Mouse (Mus musculus) gastrocnemius, postnatal 14 days (tissue): ENCODE results near the gene Gm10840. TPM values are rescaled to one million over a fixed set of nuclear protein-coding genes. Genes with fewer than 3 reads are reported as not detected.
"Not testable (repeated sequence)": the region's sequence is repeated elsewhere in the genome, so short reads cannot be mapped to it uniquely, and the experiment has no call there.

ENCODE experiments used
- DNase-seq: peaks from one replicate; pipeline ENCODE4 v3.0.0; 2021; ENCODE audit warnings: mixed read lengths
- intact Hi-C: fragments of 180-260 bp; cut with DNase I; formaldehyde crosslinking; loops from one replicate; pipeline ENCODE4 v1.15.1; 2025; ENCODE audit warnings: low total_unique reads
- long read RNA-seq, 2 experiments: library from polyadenylated mRNA; stranded (forward); transcript quantifications; one replicate each; pipeline ENCODE4 v2.0.0; 2021
- total RNA-seq, 2 experiments: library from RNA; stranded (reverse); gene quantifications; 2 replicates each; pipeline ENCODE4 v1.2.3; 2021

The Gm10840 gene
- total RNA-seq, result not detected
- long read RNA-seq, experiment 1, result 0 reads
- long read RNA-seq, experiment 2, result 0 reads

DNA sequence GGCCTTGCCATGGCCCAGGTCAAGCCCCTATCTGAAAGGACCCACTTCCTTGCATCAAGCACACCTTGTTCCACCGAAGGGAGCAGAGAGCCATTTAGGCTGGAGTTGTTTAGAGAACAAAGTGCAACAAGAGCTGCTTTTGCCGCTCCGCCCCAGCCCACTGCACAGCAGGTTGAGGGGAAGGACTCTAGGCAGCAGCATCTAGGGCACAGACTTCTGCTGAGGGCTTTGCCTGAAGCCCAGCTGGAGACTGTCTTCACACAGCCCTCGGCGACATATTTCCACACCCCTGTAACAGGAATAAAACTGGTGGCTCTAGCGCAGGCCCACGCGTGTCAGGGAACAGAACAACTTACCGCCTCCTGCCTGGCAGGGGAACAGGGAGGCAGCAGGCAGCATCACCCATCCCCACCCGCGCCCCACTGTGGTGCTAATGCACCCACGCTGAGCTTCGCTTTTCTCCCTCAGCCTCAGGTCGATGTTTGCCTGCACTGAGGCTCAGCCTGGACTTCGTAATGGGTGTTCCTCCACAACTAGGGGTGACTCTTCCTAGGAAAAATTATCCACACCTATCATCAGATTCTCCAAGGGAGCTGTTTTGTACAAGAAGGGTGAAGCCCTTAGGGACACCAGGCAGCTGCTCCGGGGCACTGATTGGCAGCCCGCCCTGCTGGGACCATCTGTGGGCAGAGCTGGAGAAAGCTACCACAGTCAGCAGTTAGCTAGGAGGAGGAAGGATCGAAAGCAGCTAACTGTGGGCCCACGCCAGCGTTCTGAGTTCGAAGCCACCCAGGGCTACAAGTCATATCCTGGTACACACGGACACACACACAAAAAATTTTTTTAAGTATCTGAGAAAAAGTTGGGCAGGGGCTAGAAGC is at the start of gene Gm10840, which contains the start of gene Limd2:
Gene Gm10840, plus strand, starts transcription at position 10 of the 881 bp plus-strand sequence.
Gene Limd2, minus strand, starts transcription at position 20 of the 881 bp plus-strand sequence.
- peak; percentile 52 for DNase-seq
- intact Hi-C loops, result no loop called here

DNA sequence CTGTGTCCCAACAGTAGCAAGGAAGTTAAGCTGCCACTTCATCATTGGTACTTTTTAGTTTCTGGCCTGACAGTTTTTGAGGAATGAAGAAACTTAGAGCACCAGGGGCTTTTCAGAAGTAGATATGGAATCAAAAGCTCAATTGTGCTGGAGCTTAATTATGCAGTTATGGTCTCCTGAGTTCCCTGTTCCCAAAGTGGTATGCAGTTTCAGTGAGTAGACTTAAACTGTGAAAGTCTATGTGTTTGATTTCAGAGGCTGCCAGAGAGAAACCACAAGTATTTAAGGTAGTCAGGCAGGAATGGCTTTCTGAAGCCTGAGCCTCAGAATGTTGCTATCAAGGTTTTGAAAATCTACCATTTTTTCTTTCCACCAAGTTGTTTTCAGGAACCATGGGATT is 49.0 kb upstream of the Gm10840 start:
- no peak for DNase-seq
- intact Hi-C loops, result no loop called here

DNA sequence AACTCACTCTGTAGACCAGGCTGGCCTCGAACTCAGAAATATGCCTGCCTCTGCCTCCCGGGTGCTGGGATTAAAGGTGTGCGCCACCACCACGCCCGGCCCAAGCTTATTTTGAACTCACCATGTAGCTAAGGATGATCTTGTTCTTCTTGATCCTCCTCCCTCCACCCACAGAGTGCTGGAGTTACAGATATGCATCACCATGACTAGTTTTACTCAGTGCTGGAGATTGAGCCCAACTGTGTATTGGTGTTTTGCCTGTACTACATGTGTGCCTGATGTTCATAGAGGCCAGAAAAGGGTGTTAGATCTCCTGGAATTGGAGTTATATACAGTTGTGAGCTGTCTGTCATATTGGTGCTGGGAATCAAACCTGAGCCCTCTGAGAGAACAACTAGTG is 38.4 kb upstream of the Gm10840 start:
- DNase-seq, result no peak
- intact Hi-C loops, result no loop called here

- intact Hi-C loops, result no loop called here
- peak; percentile 6 for DNase-seq
Observed at GRCm38 (mm10) chr11:106122736-106123135, 37.9 kb upstream of the Gm10840 start.

GRCm38 (mm10) chr11:106124784-106125183 is 35.9 kb upstream of the Gm10840 start:
- intact Hi-C loops, result no loop called here

DNA sequence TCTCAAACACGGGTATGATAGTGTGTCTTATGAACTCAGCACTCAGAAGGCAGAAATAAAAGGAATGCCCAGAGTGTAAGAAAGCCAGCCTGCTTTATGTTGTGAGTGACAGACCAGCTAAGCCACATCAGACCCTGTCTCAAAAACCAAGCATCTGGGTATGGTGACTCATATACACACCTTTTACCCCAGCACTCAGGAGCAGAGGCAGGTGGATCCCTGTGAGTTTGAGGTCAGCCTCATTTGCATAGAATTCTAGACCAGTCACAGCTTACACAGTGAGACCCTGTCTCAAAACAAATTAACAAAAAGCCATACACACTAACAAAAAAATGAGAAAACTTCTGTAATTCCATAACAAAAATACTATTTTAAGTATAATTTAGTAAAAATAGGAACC is 34.8 kb upstream of the Gm10840 start:
- intact Hi-C loops, result no loop called here
- DNase-seq, result no peak

More at GRCm38 (mm10) chr11:106124784-106125183, 35.9 kb upstream of the Gm10840 start:
- no peak for DNase-seq

GRCm38 (mm10) chr11:106126727-106127373 is 33.8 kb upstream of the Gm10840 start:
- intact Hi-C loops, result not testable (repeated sequence)

GRCm38 (mm10) chr11:106129477-106129876 is 31.2 kb upstream of the Gm10840 start:
- DNase-seq, result no peak
- intact Hi-C loops, result no loop called here

More at GRCm38 (mm10) chr11:106126727-106127373, 33.8 kb upstream of the Gm10840 start:
- not testable (repeated sequence) for DNase-seq

- intact Hi-C loops, result no loop called here
- DNase-seq, result no peak
Observed at GRCm38 (mm10) chr11:106132516-106132915, 28.1 kb upstream of the Gm10840 start.

DNA sequence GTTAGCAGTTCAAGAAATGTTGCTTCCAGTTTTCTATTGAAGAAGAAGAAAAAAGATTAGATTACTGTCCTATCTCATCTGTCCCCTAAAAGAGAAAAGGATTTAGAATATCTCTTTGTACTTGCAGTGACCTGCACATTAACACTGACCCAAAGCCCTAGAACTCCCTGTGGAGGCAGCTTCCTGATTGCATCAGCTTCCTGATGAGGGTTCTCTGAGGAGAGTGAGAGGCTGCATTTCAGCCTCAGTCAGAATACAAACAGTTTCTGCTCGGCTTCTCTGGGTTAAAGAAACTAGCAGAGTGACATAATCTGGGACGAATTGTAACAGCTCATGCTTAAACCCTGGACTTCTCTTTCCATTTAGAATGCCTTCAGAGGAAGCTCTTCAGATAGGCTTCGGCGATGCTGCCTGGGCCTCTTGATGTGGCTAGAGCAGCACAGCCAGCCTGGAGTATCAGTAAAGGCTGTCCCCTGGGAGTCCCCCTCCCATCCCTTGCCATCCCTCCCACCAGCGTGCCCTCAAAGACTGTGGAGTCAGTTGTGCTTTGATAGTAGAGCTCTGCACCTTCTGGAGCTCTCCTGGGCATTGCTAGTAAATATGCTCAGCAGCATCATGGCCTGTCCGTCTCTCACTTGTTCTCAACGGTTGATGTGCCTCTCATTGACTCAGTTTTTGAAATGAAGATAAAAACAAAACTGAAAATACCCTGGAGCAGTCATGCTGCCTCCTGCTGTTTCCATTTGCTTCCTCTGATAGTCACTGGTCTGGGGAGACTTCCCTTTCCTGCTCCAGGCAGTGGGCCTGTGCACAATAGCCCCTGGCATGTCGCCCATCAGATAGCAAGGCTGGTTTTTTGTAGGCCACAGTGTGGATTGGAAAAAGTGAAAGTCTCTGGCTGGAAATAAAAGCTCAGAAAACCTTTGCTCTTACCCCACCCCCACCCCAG is 25.8 kb upstream of the Gm10840 start:
- intact Hi-C loops, result no loop called here
- DNase-seq, result peak; percentile 81

- intact Hi-C loops, result no loop called here
- DNase-seq, result no peak
Observed at GRCm38 (mm10) chr11:106151219-106151618, 9.4 kb upstream of the Gm10840 start.

DNA sequence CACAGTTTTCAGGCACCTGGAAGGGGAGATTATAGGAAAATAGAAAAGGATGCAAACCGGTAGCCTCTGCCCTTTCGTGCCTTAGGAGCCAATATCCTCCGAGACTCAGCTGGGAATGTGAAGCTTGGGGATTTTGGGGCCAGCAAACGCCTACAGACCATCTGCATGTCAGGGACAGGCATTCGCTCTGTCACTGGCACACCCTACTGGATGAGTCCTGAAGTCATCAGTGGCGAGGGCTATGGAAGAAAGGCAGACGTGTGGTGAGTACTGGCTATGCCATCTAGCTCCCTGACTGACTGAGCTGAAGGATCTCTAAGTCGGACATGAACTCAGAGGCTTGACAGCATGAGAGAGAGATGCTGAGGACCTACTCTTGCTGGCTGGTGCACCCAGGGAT is 8.5 kb upstream of the Gm10840 start:
- intact Hi-C loops, result no loop called here
- DNase-seq, result no peak

DNA sequence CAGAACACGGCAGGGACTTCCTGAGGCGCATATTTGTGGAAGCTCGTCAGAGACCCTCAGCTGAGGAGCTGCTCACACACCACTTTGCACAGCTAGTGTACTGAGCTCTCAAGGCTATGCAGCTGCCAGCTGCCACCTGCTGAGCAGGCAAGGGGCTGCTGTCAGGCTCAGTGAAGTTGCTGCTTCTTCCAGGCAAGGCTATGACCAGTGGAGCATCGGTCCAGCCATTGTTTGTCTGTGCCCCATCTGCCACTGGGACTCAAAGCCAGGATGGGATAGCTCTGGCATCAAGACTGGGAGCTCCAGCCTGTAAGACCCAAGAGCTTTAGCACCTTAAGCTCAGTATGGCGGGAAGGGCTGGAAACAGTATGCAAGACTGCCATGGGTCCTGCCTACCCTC is 6.6 kb upstream of the Gm10840 start:
- no peak for DNase-seq
- intact Hi-C loops, result no loop called here

DNA sequence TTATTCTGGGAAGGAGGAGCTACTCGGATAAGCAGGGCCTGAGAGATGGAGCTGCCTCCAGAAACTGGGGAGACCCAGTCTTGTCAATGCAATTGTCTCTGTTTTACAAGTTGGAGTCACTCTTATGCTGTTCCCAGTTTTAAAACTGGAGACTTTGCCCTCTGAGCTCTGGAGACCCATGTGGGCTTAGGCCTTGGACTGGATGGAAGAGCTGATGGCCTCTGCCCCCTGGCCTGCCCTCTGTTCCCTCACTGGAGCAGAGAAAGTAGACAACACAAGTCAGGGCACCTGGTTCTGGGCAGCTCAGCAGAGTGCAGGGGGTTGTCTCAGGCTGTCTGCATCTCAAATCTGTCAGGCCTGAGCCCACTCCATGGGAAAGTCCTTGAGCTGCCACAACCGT is 5.9 kb upstream of the Gm10840 start:
- DNase-seq, result no peak

GRCm38 (mm10) chr11:106155761-106156160 is 4.9 kb upstream of the Gm10840 start:
- intact Hi-C loops, result no loop called here
- DNase-seq, result no peak

More for the DNA sequence above, 5.9 kb upstream of the Gm10840 start:
- intact Hi-C loops, result no loop called here

- no peak for DNase-seq
- intact Hi-C loops, result no loop called here
Observed at GRCm38 (mm10) chr11:106156257-106156656, 4.4 kb upstream of the Gm10840 start.

GRCm38 (mm10) chr11:106157154-106157553 is 3.5 kb upstream of the Gm10840 start:
- intact Hi-C loops, result no loop called here
- no peak for DNase-seq

DNA sequence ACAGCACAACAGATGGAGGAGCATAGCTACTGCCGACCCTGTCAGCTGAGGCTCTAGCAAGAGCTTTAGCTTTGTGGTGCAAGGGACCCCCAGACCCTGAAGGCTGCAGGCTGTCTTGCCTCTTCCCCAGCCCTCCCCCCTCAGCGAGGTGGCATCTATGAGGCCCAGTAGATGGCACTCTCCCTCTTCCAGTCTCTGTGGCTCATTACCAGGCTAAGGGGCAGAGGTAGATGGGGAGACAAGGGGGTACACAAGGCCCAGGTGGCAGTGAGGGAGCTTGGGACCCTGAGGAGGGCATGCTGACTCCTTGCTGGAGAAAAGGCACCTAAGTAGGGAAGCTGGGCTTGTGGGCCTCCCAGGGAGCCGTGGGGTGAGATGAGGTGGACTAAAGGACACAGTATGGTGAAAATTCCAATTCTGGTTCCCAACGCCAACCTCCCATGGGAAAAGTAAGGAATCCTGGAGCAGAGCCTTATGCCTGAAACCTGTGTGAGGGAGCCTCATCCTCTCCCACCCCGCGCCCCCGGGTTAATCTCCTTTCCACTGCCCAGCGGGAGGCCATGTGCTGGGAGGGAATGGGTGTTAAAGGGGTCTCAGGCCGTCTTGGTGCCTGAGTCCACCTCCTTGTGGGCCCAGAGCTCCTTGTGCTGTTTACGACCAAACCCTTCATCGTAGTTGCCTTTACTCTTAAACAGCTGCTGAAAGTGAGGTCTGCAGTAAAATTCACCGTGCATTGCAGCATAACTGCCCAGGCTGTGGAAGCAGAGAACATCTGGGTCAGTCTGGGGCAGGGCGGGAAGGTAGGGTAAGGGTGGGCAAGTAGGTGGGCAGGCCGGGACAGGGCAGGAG is 2.3 kb upstream of the Gm10840 start:
- intact Hi-C loops, result no loop called here
- no peak for DNase-seq

- no peak for DNase-seq
- intact Hi-C loops, result no loop called here
Observed at GRCm38 (mm10) chr11:106158930-106159215, 1.8 kb upstream of the Gm10840 start.
